Mouse (Mus musculus) testis, adult 2 months (tissue): ENCODE measurements at regions not wholly inside any gene's neighbourhood (a gene's known extent, or its start where the extent isn't known, plus 50 kb on each side); places are given as distances from the start of the nearest gene placed in this dataset.
A peak's percentile ranks its signal among the peaks of the same experiment; 100 is the strongest.

Source experiments
- H3K27ac ChIP-seq: fragments of 200-500 bp; 2 replicates; pipeline ENCODE4 v1.5.1; 2012; ENCODE audit warnings: low read depth, low read length; ENCODE audit not compliant: control insufficient read depth, insufficient read depth
- H3K27me3 ChIP-seq: fragments of 200-500 bp; 2 replicates; pipeline ENCODE4 v1.6.1; 2012; ENCODE audit warnings: mild to moderate bottlenecking, low read length, moderate library complexity; ENCODE audit not compliant: control insufficient read depth, insufficient read depth
- H3K36me3 ChIP-seq: fragments of 200-500 bp; 2 replicates; pipeline ENCODE4 v1.6.1; 2012; ENCODE audit warnings: mild to moderate bottlenecking, low read length; ENCODE audit not compliant: control insufficient read depth, insufficient read depth
- H3K4me1 ChIP-seq: fragments of 200-500 bp; 2 replicates; pipeline ENCODE4 v1.6.1; 2012; ENCODE audit warnings: low read length; ENCODE audit not compliant: control insufficient read depth, insufficient read depth
- H3K4me3 ChIP-seq: fragments of 200-500 bp; 2 replicates; pipeline ENCODE4 v1.5.1; 2012; ENCODE audit warnings: low read depth, mild to moderate bottlenecking, low read length, moderate library complexity, mixed read lengths; ENCODE audit not compliant: control insufficient read depth
- CTCF ChIP-seq: fragments of 200-500 bp; IDR thresholded peaks from 2 replicates; pipeline ENCODE4 v1.5.1; 2012; ENCODE audit warnings: low read depth, mild to moderate bottlenecking, inconsistent platforms, low read length, moderate library complexity; ENCODE audit not compliant: control insufficient read depth, insufficient read depth, insufficient replicate concordance
- POLR2A ChIP-seq: fragments of 200-500 bp; IDR thresholded peaks from 2 replicates; pipeline ENCODE4 v1.6.1; 2012; ENCODE audit warnings: low read depth, mild to moderate bottlenecking, inconsistent platforms, low read length, moderate library complexity; ENCODE audit not compliant: control insufficient read depth

DNA sequence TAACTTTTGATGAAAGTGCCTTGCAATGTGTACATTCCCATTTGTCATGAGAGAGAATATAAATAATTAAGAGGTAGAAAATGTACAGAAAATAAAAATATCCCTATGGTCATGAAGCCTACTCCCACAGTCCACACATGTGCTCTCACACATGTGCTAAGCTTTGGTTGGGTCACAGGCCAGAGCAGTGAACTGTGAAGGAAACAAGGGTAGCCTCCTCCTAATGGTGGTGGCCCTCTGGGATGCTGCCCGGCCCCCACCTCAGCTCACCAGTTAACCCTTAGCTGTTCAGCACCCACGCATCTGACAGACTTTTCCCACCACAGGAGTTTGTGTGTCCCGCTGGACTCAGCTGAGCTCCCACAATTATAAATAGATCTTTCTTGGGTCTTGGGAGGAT is 157.6 kb upstream of the Ttc29 start:
- Histone ChIP-seq H3K4me1 (peaks cover 3% of the 10 kb centered on the region), H3K27me3 (no peaks in the 10 kb centered on the region), H3K36me3 (no peaks in the 10 kb centered on the region), H3K27ac (no peak overlapping the region), H3K4me3 (no peak overlapping the region)
- TF ChIP-seq CTCF (no peak), POLR2A (no peak)

DNA sequence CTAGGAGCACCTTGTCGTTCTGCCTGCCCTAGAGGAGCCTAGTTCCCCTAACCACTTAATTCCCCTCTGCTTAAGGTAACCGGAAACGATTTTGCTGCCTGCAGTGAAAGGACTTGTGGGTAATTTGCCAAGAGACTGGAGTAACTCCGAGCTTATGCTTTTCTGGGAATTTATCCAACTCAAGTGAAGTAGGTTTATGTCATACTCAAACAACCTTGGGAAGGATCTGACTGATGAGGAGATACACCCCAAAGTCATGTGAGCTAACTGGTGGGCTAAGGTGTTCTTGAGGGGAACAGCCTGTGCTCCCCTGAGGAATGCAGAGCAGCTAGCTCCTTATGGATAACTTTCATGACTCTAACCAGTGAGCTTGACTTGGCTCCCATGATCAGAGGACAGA is 155.7 kb upstream of the Ttc29 start:
- no peaks in the 10 kb centered on the region for H3K4me1 ChIP-seq
- TF ChIP-seq CTCF: no peak
- H3K4me3 ChIP-seq: no peak overlapping the region
- H3K27ac ChIP-seq: no peak overlapping the region
- no peaks in the 10 kb centered on the region for H3K27me3 ChIP-seq
- H3K36me3 ChIP-seq: no peaks in the 10 kb centered on the region

DNA sequence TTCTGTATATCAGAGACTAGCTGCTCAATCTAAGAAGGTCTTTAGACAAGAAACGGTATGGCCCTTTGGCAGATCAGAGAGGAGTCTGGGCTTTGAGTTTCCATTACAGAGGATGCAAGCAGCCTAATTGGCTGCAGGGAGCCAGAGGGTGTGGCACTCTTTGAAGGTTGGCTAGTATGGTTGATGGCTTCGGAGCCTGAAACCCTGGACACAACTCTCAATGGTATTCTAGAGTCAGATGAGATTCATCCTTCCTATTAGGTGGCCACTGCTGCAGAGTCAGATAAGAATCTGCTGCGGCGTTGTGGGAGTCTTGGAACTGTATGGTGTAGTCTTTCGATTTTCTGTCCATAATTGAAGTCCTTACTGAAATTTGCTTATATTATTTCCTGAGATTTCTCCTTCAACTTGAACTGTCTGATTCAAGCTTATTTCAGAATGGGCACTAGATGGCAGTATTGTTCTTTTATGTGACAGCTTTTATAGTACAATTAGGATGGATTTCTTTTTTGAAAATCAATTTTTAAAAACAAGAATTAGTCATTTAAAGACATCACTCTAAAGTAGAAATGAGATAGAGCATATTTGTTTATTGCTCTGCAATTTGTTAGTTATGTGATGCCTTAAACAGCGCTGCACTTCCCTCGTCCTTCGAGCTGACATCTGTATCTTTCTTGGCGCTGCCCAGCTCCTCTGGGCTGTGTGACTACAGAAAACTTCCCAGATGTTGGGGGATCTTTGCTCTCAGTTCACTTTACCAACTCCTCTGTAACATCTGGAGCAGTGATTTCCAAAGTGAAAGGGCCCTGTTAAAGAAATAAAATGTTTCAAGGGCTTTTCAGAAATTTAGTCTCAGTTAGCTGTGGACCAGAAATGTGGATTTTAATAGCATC is 151.0 kb upstream of the Ttc29 start:
- Histone ChIP-seq H3K36me3 (no peaks in the 10 kb centered on the region), H3K27me3 (no peaks in the 10 kb centered on the region), H3K4me1 (no peaks in the 10 kb centered on the region; the same call in 1 of the 2 replicates), H3K27ac (no peak overlapping the region), H3K4me3 (no peak overlapping the region)
- TF ChIP-seq POLR2A: no peak
- TF ChIP-seq CTCF: no peak

GRCm38 (mm10) chr8:78063529-78063928 is 149.6 kb upstream of the Ttc29 start:
- Histone ChIP-seq H3K4me3 (no peak overlapping the region), H3K27ac (no peak overlapping the region), H3K27me3 (no peaks in the 10 kb centered on the region), H3K36me3 (no peaks in the 10 kb centered on the region), H3K4me1 (no peaks in the 10 kb centered on the region; the same call in 1 of the 2 replicates)
- TF ChIP-seq POLR2A (no peak), CTCF (peak; percentile 25; the same call in 1 of the 2 replicates)

DNA sequence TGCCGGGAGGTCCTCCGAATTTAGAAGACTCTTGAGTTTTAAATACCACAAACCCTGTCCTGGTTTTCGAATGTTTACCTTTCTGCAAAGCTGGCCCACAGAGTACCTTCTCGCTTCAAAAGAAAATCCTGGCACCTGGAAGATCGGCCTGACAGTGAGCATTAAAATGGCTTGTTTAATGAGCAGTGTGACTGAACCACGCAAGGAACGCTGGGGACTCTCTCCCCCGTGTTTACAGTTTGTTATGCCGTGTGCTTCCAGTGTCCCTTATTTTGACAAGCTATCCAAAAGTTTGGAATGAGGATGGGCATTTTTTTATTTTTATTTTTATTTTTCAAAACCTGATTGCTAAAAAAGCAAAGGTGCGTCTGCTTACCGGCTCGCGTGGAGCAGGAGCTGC is 148.9 kb upstream of the Ttc29 start:
- Histone ChIP-seq H3K36me3 (no peaks in the 10 kb centered on the region), H3K4me1 (no peaks in the 10 kb centered on the region; the same call in 1 of the 2 replicates), H3K4me3 (no peak overlapping the region), H3K27me3 (no peaks in the 10 kb centered on the region), H3K27ac (no peak overlapping the region)
- TF ChIP-seq CTCF (no peak), POLR2A (no peak)

DNA sequence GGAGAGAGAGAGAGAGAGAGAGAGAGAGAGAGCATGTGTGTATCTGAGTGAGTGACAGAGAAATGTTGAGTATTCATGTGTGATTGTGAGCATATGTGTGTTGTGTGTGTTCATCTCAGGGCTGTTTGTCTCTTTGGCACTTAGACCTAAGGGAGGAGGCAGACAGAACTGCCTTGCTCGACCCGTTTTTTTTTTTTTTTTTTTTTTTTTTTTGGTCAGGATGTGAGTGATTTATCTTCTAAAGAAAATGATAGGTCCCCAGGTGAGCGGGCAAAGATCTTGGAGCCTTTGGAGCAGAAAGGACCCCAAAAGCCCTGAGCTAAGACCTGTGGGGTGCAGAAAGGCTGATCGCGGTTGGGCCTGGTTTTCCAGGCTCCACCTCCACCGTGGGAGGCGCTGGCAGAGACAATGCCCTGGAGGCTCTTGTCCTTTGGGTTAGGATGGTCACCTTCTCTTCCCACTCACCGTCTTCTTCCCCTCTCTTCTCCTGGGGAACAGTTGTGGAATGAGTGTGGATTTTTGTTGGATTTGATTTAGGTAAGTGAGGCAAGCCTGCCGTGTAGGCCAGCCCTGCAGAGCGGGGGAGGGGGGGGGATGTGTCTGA is 147.1 kb upstream of the Ttc29 start:
- no peak for TF ChIP-seq CTCF
- no peak for TF ChIP-seq POLR2A
- no peak overlapping the region for H3K4me3 ChIP-seq
- no peaks in the 10 kb centered on the region; the same call in 1 of the 2 replicates for H3K4me1 ChIP-seq
- no peaks in the 10 kb centered on the region for H3K36me3 ChIP-seq
- no peak overlapping the region for H3K27ac ChIP-seq
- no peaks in the 10 kb centered on the region for H3K27me3 ChIP-seq

DNA sequence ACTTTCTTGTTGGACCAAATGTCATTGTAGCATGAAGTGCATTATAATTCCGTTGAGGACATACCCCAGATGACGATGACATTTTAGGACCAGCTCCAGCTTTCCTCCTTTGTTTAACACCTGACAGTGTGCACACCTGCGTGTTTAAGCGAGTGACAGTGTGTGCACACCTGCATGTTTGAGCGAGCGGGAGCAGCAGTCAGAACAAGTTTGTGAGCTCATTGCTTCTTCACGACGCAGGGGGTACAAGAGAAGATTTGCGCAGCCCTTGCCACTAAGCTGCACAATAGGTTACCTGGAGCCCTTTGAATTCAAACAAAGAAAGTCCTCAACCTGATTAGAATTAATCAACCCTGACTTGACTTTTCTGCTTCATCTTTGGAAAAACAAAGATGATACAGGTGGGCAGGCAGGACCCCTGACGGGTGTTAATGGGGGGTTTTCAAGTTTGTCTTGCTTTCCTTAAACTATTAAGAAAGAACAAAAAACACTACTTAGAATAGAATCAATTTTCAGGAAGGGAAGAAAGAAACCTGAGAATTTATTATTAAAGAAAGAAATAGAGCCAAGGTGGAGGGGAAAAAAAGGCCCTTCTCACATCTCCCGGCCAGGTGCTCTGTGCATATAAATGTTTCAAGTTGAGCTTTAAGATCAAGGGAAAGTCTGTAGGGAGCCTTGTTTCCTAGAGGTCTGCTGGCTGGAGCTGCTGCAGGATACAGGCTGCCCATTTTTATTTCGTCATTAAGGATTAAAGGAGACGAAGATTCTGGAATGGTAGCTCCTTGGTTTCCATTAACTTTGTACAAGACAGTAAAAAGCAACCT is 144.8 kb upstream of the Ttc29 start:
- Histone ChIP-seq H3K4me1 (no peaks in the 10 kb centered on the region; the same call in 1 of the 2 replicates), H3K27me3 (no peaks in the 10 kb centered on the region), H3K36me3 (no peaks in the 10 kb centered on the region), H3K27ac (no peak overlapping the region), H3K4me3 (no peak overlapping the region)
- TF ChIP-seq CTCF (no peak), POLR2A (no peak)
